Mouse (Mus musculus): ENCODE data around the gene Thnsl1. TPM values are rescaled to one million over a fixed set of nuclear protein-coding genes. Genes with fewer than 3 reads are reported as not detected.
"Not testable (repeated sequence)": the region's sequence is repeated elsewhere in the genome, so short reads cannot be mapped to it uniquely, and the experiment has no call there.

The Thnsl1 gene
- polyA plus RNA-seq, 1 experiment from 2014 or later: 7.3 TPM

- DNase-seq (ENCODE audit: low spot score) (no peak), ATAC-seq (ENCODE audit: low FRiP score, low TSS enrichment) (no peak)
- Histone ChIP-seq H3K27me3 (ENCODE audit: control insufficient read depth, insufficient read depth, low read length) (no peaks in the 10 kb centered on the region), H3K36me3 (ENCODE audit: control insufficient read depth, insufficient read depth, low read length) (no peaks in the 10 kb centered on the region), H3K4me2 (replicated peaks; ENCODE audit: low read depth) (no peak overlapping the region), H3K9ac (ENCODE audit: low read length) (no peak overlapping the region), H3K27ac (replicated peaks) (no peak overlapping the region), H3K4me3 (ENCODE audit: low read depth, low read length) (no peak overlapping the region), H3K9me3 (ENCODE audit: control insufficient read depth, low read length) (no peaks in the 10 kb centered on the region), H3K4me1 (replicated peaks; ENCODE audit: control insufficient read depth, insufficient read depth) (no peaks in the 10 kb centered on the region)
- WGBS: 63% methylated on average over 2 of the region's 2 CpGs
- no peak for TF ChIP-seq EP300 (optimal IDR thresholded peaks at IDR 0.05)
- TF ChIP-seq CTCF (IDR thresholded peaks at IDR 0.05; ENCODE audit: low read depth): peak; percentile 19; the same call in 1 of the 2 replicates
Measured at GRCm38 (mm10) chr2:21230276-21230675, 24.8 kb downstream of the Thnsl1 start.

GRCm38 (mm10) chr2:21231147-21231546 lies 25.6 kb downstream of the Thnsl1 start:
- H3K27ac ChIP-seq (replicated peaks): no peak overlapping the region
- H3K4me1 ChIP-seq (replicated peaks; ENCODE audit: control insufficient read depth, insufficient read depth): no peaks in the 10 kb centered on the region
- 69% methylated on average over 3 of the region's 3 CpGs for WGBS
- H3K9me3 ChIP-seq (ENCODE audit: control insufficient read depth, low read length): no peaks in the 10 kb centered on the region
- no peak overlapping the region for H3K9ac ChIP-seq (ENCODE audit: low read length)
- ATAC-seq (ENCODE audit: low FRiP score, low TSS enrichment): no peak
- no peak overlapping the region for H3K4me2 ChIP-seq (replicated peaks; ENCODE audit: low read depth)
- H3K27me3 ChIP-seq (ENCODE audit: control insufficient read depth, insufficient read depth, low read length): no peaks in the 10 kb centered on the region
- no peak overlapping the region for H3K4me3 ChIP-seq (ENCODE audit: low read depth, low read length)
- H3K36me3 ChIP-seq (ENCODE audit: control insufficient read depth, insufficient read depth, low read length): no peaks in the 10 kb centered on the region
- no peak for DNase-seq (ENCODE audit: low spot score)
- TF ChIP-seq EP300 (optimal IDR thresholded peaks at IDR 0.05) (no peak), CTCF (IDR thresholded peaks at IDR 0.05; ENCODE audit: low read depth) (no peak)

- peak; percentile 97 for ATAC-seq (ENCODE audit: low FRiP score, low TSS enrichment)
- 47% methylated on average over 9 of the region's 9 CpGs for whole genome bisulfite sequencing
- TF ChIP-seq CTCF (IDR thresholded peaks at IDR 0.05; ENCODE audit: low read depth): no peak
- Histone ChIP-seq H3K36me3 (ENCODE audit: control insufficient read depth, insufficient read depth, low read length) (no peaks in the 10 kb centered on the region), H3K9me3 (ENCODE audit: control insufficient read depth, low read length) (no peaks in the 10 kb centered on the region), H3K4me1 (replicated peaks; ENCODE audit: control insufficient read depth, insufficient read depth) (no peaks in the 10 kb centered on the region), H3K4me3 (ENCODE audit: low read depth, low read length) (no peak overlapping the region), H3K27me3 (ENCODE audit: control insufficient read depth, insufficient read depth, low read length) (no peaks in the 10 kb centered on the region), H3K27ac (replicated peaks) (peak overlapping the region; percentile 87), H3K4me2 (replicated peaks; ENCODE audit: low read depth) (no peak overlapping the region), H3K9ac (ENCODE audit: low read length) (no peak overlapping the region)
- peak; percentile 80 for DNase-seq (ENCODE audit: low spot score)
Measured at GRCm38 (mm10) chr2:21234871-21235648, 29.5 kb downstream of the Thnsl1 start.

GRCm38 (mm10) chr2:21235844-21236386 lies 30.4 kb downstream of the Thnsl1 start:
- peak overlapping the region; percentile 87 for H3K27ac ChIP-seq (replicated peaks)
- no peak overlapping the region for H3K4me3 ChIP-seq (ENCODE audit: low read depth, low read length)
- H3K9ac ChIP-seq (ENCODE audit: low read length): no peak overlapping the region
- no peaks in the 10 kb centered on the region for H3K27me3 ChIP-seq (ENCODE audit: control insufficient read depth, insufficient read depth, low read length)
- H3K4me2 ChIP-seq (replicated peaks; ENCODE audit: low read depth): no peak overlapping the region
- no peaks in the 10 kb centered on the region for H3K4me1 ChIP-seq (replicated peaks; ENCODE audit: control insufficient read depth, insufficient read depth)
- no peak for DNase-seq (ENCODE audit: low spot score)
- no peak for TF ChIP-seq CTCF (IDR thresholded peaks at IDR 0.05; ENCODE audit: low read depth)
- TF ChIP-seq EP300 (optimal IDR thresholded peaks at IDR 0.05): no peak
- no peaks in the 10 kb centered on the region for H3K9me3 ChIP-seq (ENCODE audit: control insufficient read depth, low read length)
- ATAC-seq (ENCODE audit: low FRiP score, low TSS enrichment): no peak
- H3K36me3 ChIP-seq (ENCODE audit: control insufficient read depth, insufficient read depth, low read length): no peaks in the 10 kb centered on the region
- 62% methylated on average over 4 of the region's 4 CpGs for WGBS

- Histone ChIP-seq H3K4me2 (replicated peaks; ENCODE audit: low read depth) (no peak overlapping the region), H3K27me3 (ENCODE audit: control insufficient read depth, insufficient read depth, low read length) (no peaks in the 10 kb centered on the region), H3K9ac (ENCODE audit: low read length) (no peak overlapping the region), H3K27ac (replicated peaks) (0 out of 2 replicates have a peak overlapping the region, but pooled peaks have one; percentile 18), H3K4me3 (ENCODE audit: low read depth, low read length) (no peak overlapping the region), H3K36me3 (ENCODE audit: control insufficient read depth, insufficient read depth, low read length) (no peaks in the 10 kb centered on the region), H3K9me3 (ENCODE audit: control insufficient read depth, low read length) (no peaks in the 10 kb centered on the region), H3K4me1 (replicated peaks; ENCODE audit: control insufficient read depth, insufficient read depth) (no peaks in the 10 kb centered on the region)
- DNase-seq (ENCODE audit: low spot score) (no peak), ATAC-seq (ENCODE audit: low FRiP score, low TSS enrichment) (peak; percentile 53; the same call in 1 of the 2 replicates)
- WGBS: 21% methylated on average over 5 of the region's 5 CpGs
- no peak for TF ChIP-seq EP300 (optimal IDR thresholded peaks at IDR 0.05)
- no peak for TF ChIP-seq CTCF (IDR thresholded peaks at IDR 0.05; ENCODE audit: low read depth)
Measured at GRCm38 (mm10) chr2:21236846-21237245, 31.3 kb downstream of the Thnsl1 start.

GRCm38 (mm10) chr2:21244104-21244503 lies 38.6 kb downstream of the Thnsl1 start:
- not testable (repeated sequence) for H3K27me3 ChIP-seq (ENCODE audit: control insufficient read depth, insufficient read depth, low read length); DNase-seq (ENCODE audit: low spot score); H3K4me1 ChIP-seq (replicated peaks; ENCODE audit: control insufficient read depth, insufficient read depth); H3K4me2 ChIP-seq (replicated peaks; ENCODE audit: low read depth); ATAC-seq (ENCODE audit: low FRiP score, low TSS enrichment); H3K4me3 ChIP-seq (ENCODE audit: low read depth, low read length); H3K27ac ChIP-seq (replicated peaks); H3K36me3 ChIP-seq (ENCODE audit: control insufficient read depth, insufficient read depth, low read length); H3K9me3 ChIP-seq (ENCODE audit: control insufficient read depth, low read length); H3K9ac ChIP-seq (ENCODE audit: low read length)
- 32% methylated on average over 4 of the region's 6 CpGs for WGBS

All from stomach, postnatal 0 days (tissue).